Mouse (Mus musculus): Measurements from ENCODE around the gene Map3k11. TPM values are rescaled to one million over a fixed set of nuclear protein-coding genes. Genes with fewer than 3 reads are reported as not detected.
"Not testable (repeated sequence)": the region's sequence is repeated elsewhere in the genome, so short reads cannot be mapped to it uniquely, and the experiment has no call there.

Map3k11 gene
- total RNA-seq, 2 experiments from 2014 or later, result 56.9 to 57.4 TPM

DNA sequence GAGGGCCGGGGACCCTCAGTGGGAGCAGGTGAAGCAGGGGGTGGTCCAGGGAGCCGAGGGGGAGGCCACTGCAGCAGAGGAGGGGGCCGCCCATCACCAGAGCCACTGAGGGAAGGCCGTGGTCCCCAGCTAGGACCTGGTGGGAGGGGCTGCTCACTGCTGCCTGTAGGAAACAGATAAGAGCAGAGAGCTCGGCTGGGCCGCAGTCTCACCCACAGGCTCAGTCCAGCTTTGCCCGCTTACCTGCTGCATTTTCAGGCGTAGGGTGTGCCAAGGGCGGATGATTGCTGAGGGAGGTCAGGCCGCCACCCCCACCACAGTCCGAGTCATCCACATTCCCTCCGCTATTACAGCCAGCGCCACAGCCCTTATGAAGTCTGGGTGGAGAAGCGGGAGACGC lies 23.1 kb upstream of the Map3k11 start:
- DNase-seq (ENCODE audit: low spot score in 2 of 2), result no peak

DNA sequence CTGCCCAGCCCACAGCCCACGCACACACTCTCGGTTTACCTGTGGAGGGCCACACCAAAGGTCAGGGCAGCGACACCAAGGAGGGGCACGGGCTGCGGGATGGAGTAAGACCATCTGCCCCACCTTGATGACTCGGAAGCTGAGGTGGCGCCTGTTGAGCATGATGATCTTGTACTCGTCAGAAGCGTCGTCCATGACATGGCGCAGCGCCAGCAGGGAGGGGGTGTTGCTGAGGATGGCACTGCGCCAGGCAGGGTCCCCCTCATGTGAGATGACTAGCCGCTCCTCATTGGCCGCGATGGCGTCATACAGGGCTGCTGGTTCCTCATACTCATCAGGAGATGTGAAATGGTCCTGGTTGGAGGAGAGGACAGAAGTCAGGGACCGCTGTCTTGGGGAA lies 22.2 kb upstream of the Map3k11 start:
- no peak for DNase-seq (ENCODE audit: low spot score in 2 of 2)

GRCm38 (mm10) chr19:5668372-5668771 lies 20.2 kb upstream of the Map3k11 start:
- DNase-seq (ENCODE audit: low spot score in 2 of 2), result no peak

DNA sequence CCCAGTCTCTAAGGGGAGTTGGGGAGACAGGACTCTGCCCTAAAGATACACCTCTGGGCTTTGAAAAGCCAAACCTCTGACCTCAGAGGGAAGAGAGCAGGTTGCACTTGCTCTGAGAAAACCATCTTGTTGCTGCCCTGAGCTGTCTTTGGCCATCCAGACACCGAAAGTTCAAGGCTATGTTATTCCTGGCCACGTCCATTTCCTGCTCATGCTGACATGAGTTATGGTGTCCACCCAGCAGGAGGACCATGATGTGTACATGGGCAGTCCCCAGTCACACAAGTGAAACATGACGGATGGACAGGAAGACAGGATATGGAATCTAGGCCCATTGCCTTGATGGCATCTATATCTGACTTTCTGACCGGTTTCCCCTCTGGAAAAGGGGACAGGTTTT lies 8.1 kb upstream of the Map3k11 start:
- no peak for DNase-seq (ENCODE audit: low spot score in 2 of 2)

DNA sequence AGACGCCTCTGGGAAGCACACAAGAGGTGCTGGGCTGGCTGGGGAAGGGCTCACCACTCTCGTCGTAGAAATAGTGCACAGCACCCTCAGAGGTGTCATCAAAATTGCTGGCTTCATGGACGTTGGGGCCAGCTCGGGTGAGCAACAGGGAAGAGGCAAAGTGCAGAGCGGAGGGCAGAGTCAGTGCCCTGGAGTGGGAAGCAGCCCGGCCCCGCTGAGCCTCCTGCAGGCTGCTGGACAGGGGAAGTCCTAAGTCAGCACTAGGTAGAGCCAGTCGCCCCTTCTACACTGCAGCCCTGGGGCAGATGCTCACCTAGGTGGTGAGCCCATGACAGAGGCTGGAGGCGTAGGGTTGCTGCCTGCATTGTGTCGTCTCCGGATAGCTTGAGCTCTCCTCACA lies 4.3 kb upstream of the Map3k11 start:
- no peak for DNase-seq (ENCODE audit: low spot score in 2 of 2)

DNA sequence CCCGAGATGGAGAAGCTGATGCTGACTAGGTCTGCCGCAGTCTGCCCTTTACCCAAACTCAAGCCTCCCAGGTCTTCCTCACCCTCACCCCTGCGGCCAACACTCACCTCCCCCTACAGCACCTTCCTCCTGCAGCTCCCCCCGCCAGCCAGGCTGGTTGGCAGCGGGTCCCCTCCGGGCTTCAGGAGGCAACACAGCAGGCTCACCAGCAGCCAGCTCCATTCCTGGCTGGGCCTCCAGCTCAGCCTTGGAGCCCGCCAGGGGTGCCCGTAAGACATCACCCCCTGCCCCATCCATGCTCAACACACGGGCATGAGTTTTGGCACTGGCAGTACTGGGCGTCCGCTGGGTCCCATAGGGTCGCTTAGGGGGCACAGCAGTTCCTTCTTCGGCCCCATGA lies 3.6 kb upstream of the Map3k11 start:
- DNase-seq (ENCODE audit: low spot score in 2 of 2), result no peak

DNA sequence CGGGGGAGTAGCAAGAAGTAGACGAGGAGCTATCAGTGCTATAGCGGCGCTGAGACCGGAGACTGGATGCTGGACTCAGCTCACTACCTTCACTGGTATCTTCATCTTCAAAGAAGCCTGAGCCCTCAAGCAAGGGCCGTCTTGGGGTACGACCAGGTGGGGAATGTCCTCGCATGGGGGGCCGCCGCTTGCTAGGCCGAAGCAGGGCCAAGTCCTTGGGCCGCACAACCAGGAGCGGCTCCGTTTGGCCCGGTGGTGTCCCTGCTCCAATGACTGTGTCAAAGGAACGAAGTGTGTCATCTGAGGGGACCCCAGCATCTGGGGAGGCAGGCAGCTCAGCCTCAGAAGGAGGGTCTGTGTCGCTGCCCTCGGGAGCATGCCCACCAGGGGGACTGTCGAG lies 3.1 kb upstream of the Map3k11 start:
- no peak for DNase-seq (ENCODE audit: low spot score in 2 of 2)

DNA sequence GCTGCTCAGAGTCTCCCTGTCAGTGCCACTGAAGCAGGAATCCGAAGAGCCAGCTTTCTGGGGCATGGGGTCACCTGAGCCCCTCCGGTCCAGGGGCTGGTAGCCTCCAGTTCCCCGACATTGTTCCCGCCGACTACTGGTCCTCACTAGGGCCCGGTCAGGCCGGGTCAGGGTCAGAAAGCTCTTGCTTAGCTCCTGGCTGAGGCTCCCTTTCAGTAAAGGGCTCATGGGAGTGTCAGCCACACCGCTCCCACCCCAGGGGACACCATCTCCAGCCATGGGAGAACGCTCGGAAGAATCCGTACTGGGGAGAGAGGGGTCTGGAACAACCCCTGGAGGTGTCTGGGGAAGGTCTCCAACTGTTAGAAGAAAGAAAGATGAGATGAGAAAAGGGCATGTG lies 2.7 kb upstream of the Map3k11 start:
- DNase-seq (ENCODE audit: low spot score in 2 of 2), result no peak

GRCm38 (mm10) chr19:5686437-5686836 lies 2.1 kb upstream of the Map3k11 start:
- no peak for DNase-seq (ENCODE audit: low spot score in 2 of 2)

DNA sequence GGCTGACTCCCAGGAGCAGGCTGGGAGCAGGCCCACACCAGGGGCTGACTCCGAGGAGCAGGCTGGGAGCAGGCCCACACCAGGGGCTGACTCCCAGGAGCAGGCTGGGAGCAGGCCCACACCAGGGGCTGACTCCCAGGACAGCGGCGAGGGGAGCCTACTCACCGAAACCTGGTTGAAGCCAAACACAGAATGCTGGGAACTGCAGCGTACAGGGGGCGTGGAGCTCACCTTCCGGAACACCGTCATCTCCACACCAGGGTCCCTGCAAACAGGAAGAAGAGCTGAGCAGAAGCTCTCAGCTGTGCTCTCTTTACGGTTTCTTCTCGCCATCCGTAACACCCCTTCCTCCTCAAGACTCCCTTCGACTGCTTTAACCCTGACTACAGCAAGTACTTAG lies 1.6 kb upstream of the Map3k11 start:
- DNase-seq (ENCODE audit: low spot score in 2 of 2), result not testable (repeated sequence)

- DNase-seq (ENCODE audit: low spot score in 2 of 2), result no peak
Observed at GRCm38 (mm10) chr19:5687738-5688137, 804 bp upstream of the Map3k11 start.

- DNase-seq (ENCODE audit: low spot score in 2 of 2), result no peak
Observed at GRCm38 (mm10) chr19:5689088-5689428, 516 bp downstream of the Map3k11 start.

- peak; percentile 54 to 82 for DNase-seq (ENCODE audit: low spot score in 2 of 2)
Observed at GRCm38 (mm10) chr19:5689565-5690342, 1.2 kb downstream of the Map3k11 start.

DNA sequence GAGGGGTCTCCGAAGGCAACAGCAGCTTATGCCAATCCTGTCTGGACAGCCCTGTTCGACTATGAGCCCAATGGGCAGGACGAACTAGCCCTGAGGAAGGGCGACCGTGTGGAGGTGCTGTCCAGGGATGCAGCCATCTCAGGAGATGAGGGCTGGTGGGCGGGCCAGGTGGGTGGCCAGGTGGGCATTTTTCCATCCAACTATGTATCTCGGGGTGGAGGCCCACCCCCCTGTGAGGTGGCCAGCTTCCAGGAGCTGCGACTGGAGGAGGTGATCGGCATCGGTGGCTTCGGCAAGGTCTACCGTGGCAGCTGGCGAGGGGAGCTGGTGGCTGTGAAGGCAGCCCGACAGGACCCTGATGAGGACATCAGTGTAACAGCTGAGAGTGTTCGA lies 1.8 kb downstream of the Map3k11 start:
- no peak for DNase-seq (ENCODE audit: low spot score in 2 of 2)

DNA sequence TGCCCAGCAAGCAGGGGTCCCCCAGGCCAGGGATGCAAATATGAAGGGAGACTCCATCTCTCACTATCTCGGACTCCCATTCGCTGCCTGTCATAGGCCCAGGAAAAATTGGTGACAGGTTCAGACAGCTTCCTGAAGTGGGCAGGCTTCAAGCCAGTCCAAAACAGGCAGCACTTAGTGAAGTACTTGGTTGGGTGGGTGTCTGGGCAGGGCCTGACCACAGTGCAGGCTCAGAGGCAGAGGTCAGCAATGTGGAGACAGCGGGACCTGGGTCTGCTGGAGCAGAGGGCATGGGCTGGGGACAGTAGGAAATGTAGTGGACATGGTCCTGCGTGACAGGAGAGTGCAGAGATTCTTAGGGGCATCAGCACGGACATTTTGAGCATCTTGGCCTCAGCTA lies 3.1 kb downstream of the Map3k11 start:
- DNase-seq (ENCODE audit: low spot score in 2 of 2), result no peak

DNA sequence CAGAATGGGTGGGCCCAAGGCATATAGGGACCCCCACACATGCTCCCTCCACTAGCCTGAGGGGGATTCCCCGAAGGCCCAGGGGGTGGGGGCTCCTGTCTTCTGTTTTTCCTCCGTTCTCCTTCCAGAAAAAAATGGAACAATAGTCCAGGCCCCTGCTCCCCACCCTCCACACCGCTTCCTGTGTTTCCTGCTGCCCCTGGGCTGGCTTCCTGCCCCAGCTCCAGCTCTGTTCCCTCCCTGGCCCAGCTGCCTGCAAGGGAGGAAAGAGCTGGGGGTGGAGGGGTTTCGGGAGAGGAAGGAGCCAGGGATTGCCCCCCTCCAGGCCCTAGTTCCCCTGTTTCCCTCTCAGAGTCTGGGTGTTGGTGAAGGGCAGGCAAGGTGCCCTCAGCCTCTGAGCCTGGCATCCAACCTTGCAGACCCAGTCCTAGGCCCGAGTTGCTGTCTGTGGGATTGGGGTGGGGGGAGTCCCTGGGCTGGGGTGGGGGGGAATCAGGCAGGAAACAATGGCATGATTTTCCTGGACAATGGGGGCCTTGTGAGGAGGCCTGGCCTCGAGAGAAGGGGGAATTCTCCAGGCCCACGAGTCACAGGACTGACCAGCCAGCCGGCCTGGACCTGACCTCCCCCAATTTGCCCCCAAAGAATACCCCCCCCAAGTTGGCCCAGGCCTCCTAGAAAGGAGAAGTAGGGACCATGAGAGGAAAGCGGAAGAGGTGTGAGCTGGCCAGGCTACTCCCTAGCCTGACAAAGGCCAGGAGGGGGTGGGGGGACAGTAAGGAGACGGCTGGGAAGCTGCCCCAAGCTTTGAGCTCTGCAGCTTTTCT lies 3.8 kb downstream of the Map3k11 start:
- no peak for DNase-seq (ENCODE audit: low spot score in 2 of 2)

- no peak for DNase-seq (ENCODE audit: low spot score in 2 of 2)
Observed at GRCm38 (mm10) chr19:5692913-5693396, 4.4 kb downstream of the Map3k11 start.

- DNase-seq (ENCODE audit: low spot score in 2 of 2), result no peak
Observed at GRCm38 (mm10) chr19:5693801-5694200, 5.3 kb downstream of the Map3k11 start.

- DNase-seq (ENCODE audit: low spot score in 2 of 2), result no peak
Observed at GRCm38 (mm10) chr19:5695849-5696462, 7.4 kb downstream of the Map3k11 start.

- DNase-seq (ENCODE audit: low spot score in 2 of 2), result no peak
Observed at GRCm38 (mm10) chr19:5704163-5704800, 15.7 kb downstream of the Map3k11 start, which contains the start of gene Kcnk7. TSS of gene Kcnk7 (plus strand) at chr19:5704367.

- DNase-seq (ENCODE audit: low spot score in 2 of 2), result no peak
Observed at GRCm38 (mm10) chr19:5704801-5705571, 16.4 kb downstream of the Map3k11 start.
